Mouse (Mus musculus) forebrain, embryonic 10.5 days (tissue): ENCODE results near the gene Nudt6. TPM values are rescaled to one million over a fixed set of nuclear protein-coding genes. Genes with fewer than 3 reads are reported as not detected.

Experiments used
- DNase-seq: peaks from one replicate; pipeline ENCODE4 v3.0.0-alpha.2; 2017; ENCODE audit warnings: low spot score; ENCODE audit errors: extremely low spot score
- H3K27ac ChIP-seq: fragments of 300-500 bp; sonication (generic); 2 replicates; pipeline ENCODE4 v1.5.1; 2016; ENCODE audit warnings: mild to moderate bottlenecking
- H3K27me3 ChIP-seq: fragments of 300-500 bp; sonication (generic); 2 replicates; pipeline ENCODE4 v1.6.1; 2016; ENCODE audit warnings: mild to moderate bottlenecking; ENCODE audit not compliant: poor library complexity, severe bottlenecking
- H3K36me3 ChIP-seq: fragments of 300-500 bp; sonication (generic); replicated peaks from 2 replicates; pipeline ENCODE4 v1.6.1; 2016; ENCODE audit warnings: mild to moderate bottlenecking, moderate library complexity
- H3K4me1 ChIP-seq: fragments of 300-500 bp; sonication (generic); 2 replicates; pipeline ENCODE4 v1.6.1; 2016
- H3K4me3 ChIP-seq: fragments of 300-500 bp; sonication (generic); 2 replicates; pipeline ENCODE4 v1.5.1; 2016; ENCODE audit warnings: mild to moderate bottlenecking, moderate library complexity
- H3K9me3 ChIP-seq: fragments of 300-500 bp; sonication (generic); 2 replicates; pipeline ENCODE4 v1.6.1; 2016; ENCODE audit warnings: mild to moderate bottlenecking, moderate library complexity
- WGBS: fragments of 180-500 bp; shearing (Covaris S2); methylation state at CpG from one replicate; pipeline ENCODE4 v1.1.7; 2016; 5-methylcytosine and 5-hydroxymethylcytosine counted together
- polyA plus RNA-seq: library from polyadenylated mRNA; unstranded; fragments of >200 nt; fragmentation: Nextera tagmentation; extraction: Ambion mirVana; gene quantifications from 2 replicates; pipeline ENCODE4 v1.2.1, GENCODE M21; 2016

Gene Nudt6
- polyA plus RNA-seq, 1 experiment from 2014 or later = 4.5 TPM

DNA sequence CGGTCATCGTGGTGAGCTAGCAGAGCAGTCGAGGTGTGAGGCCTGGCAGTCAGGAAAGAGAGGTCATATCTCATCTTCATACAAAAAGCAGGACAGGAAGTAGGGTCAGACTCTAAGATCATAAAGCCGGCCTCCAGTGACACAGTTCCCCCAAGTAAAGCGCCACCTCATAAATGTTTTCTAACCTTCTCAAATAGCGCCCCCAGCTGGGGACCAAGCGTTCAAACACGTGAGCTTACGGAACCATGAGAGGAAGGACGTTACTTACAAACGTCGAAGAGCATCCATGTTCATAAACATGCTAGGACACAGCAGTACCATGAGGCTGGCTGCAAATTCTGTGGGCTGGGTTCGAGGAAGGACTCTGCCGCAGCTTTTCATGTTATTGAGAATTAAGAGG is 40.8 kb downstream of the Nudt6 start:
- WGBS = 86% methylated on average over 14 of the region's 14 CpGs
- no peaks in the 10 kb centered on the region for H3K27me3 ChIP-seq
- H3K4me3 ChIP-seq = no peak overlapping the region
- no peaks in the 10 kb centered on the region for H3K9me3 ChIP-seq
- peaks cover 4% of the 10 kb centered on the region for H3K4me1 ChIP-seq
- H3K36me3 ChIP-seq = no peaks in the 10 kb centered on the region
- no peak overlapping the region for H3K27ac ChIP-seq
- DNase-seq = no peak

DNA sequence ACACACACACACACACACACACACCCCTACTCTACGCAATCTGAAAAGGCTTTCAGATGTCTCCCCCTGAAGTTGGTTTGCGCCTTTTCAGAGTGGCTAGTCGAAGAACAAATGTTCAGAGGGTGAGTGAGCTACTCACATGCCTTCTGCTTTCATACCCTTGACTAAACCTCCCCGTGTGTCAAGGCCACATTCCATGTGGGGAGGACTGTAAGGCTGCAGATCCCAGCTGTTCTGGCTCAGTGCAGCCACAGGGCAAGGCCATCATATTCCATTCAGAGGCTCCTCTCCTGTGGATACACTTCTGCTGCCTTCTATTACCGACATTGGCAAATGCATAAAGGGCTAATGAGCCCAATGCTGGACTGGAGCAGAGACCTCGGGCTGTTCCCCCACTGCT is 41.6 kb downstream of the Nudt6 start:
- Histone ChIP-seq H3K27ac (no peak overlapping the region), H3K9me3 (no peaks in the 10 kb centered on the region), H3K4me1 (peaks cover 4% of the 10 kb centered on the region), H3K4me3 (no peak overlapping the region), H3K27me3 (no peaks in the 10 kb centered on the region), H3K36me3 (no peaks in the 10 kb centered on the region)
- WGBS = 95% methylated on average over 6 of the region's 6 CpGs
- no peak for DNase-seq

DNA sequence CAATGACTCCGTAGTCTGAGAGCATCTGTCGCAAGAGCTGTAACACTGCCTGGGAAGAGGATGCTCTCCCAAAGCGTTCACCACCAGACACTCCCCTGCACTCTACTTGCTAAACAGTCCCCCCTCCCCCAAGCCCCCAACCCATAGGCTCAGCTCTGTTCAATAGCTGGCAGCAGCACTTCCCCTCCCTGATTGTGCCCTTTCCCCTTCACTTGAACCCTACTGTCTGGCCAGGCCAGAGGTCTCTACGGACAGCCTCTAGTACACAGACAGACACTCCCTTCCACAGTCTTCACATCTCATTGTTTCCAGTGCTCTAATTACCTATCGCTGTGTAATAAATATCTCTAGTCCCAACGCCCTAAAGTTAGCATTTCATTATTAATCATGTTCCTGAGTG is 42.1 kb downstream of the Nudt6 start:
- no peak overlapping the region for H3K27ac ChIP-seq
- WGBS = 83% methylated on average over 6 of the region's 6 CpGs

DNA sequence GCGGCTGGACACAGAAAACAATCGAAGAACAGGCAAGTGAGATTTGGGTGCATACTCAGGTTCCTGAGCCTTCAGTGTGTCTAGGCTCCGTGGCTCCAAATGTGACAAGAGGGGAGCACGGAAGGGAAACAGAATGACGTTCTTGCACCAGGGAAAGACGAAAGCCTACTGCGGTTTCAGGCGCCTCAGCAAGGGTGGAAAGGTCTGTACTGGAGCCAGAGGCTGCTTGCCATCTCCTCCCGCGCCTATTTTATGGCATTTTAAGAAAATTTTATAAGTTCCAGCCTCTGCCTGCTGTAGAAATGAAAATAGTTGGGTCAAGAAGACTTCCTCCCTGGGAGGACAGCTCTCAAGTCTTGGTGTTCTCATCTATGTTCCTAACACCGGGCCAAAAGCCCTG is 46.3 kb downstream of the Nudt6 start:
- H3K4me3 ChIP-seq = no peak overlapping the region
- peaks cover 4% of the 10 kb centered on the region for H3K4me1 ChIP-seq
- no peak overlapping the region for H3K27ac ChIP-seq
- no peaks in the 10 kb centered on the region for H3K36me3 ChIP-seq
- no peak for DNase-seq
- 92% methylated on average over 11 of the region's 11 CpGs for WGBS
- no peaks in the 10 kb centered on the region for H3K27me3 ChIP-seq
- no peaks in the 10 kb centered on the region for H3K9me3 ChIP-seq

More for the DNA sequence above, 42.1 kb downstream of the Nudt6 start:
- Histone ChIP-seq H3K27me3 (no peaks in the 10 kb centered on the region), H3K9me3 (no peaks in the 10 kb centered on the region), H3K36me3 (no peaks in the 10 kb centered on the region), H3K4me3 (no peak overlapping the region), H3K4me1 (peaks cover 4% of the 10 kb centered on the region)
- no peak for DNase-seq

DNA sequence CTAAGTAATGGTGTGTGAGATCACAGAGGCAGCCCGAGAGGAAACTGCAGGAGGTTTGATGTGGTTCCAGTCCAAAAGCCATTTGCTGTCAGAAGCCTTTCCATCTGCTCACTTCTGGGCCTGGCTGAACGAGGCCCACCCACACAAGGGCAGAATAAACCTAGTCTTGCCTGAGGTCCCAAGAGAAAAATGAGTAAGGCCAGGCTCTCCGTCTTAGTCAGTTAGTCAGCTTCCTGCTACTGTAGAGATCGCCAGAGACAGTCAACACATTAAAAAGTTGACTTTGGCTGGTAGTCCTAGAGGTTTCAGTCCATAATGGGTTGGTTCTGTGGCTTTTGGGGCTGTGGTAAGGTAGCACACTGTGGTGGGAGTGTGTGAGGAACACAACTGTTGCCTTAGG is 49.6 kb downstream of the Nudt6 start:
- no peak overlapping the region for H3K4me3 ChIP-seq
- no peaks in the 10 kb centered on the region for H3K4me1 ChIP-seq
- H3K27ac ChIP-seq = no peak overlapping the region
- no peak for DNase-seq
- no peaks in the 10 kb centered on the region for H3K27me3 ChIP-seq
- WGBS = 85% methylated on average over 4 of the region's 4 CpGs
- H3K36me3 ChIP-seq = no peaks in the 10 kb centered on the region
- H3K9me3 ChIP-seq = no peaks in the 10 kb centered on the region

DNA sequence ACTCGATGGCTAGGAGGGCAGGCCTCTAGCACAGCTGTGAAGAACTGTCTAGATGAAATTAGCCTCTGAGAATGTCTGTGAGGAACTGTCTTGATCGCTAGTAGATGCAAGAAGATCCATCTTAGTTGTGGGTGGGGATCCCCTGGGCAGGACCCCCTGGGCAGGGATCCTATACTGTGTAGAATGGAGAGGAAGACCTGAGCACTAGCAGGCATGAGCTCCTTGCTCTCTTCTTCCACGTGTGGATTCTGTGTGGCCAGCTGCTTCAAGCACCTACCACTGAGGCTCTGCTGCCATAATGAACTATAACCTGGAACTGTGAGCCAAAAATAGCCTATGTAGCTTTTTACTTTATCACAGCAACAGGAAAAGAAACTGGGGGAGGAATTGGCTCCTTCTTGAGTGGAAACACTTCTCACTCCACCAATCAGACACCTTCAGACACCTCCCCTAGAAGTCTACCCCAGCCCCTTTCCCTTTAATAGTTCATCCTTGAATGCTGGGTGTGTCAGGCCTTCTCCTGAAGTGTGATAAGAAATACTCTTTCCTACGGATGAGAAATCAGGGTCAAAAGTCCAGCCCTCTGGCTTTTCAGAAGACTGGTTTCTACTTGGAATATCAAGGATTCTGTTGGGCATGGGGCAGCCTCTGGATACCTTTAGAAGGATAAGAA is 53.5 kb downstream of the Nudt6 start:
- Histone ChIP-seq H3K9me3 (no peaks in the 10 kb centered on the region), H3K27ac (no peak overlapping the region), H3K36me3 (no peaks in the 10 kb centered on the region), H3K4me3 (no peak overlapping the region), H3K4me1 (no peaks in the 10 kb centered on the region), H3K27me3 (no peaks in the 10 kb centered on the region)
- DNase-seq = no peak
- WGBS = 59% methylated on average over 4 of the region's 4 CpGs

DNA sequence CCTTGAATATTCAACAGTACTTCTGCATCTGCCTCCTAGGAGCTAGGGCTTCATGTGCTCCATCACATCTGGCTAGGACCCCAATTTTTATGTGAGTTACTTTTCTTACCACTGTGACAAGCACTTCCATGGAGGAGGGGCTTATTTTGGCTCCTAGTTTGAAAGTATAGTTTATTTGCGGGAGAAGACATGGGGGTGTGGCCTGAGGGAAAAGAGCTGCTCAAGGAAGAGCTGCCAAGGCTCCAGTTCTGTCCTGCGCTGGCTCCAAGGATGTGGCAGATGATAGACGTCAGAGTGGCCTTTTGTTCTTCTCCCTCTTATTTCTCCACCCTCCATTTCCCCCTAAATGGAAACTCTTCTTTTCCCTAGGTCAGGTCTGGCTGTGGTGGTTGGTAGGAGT is 54.0 kb downstream of the Nudt6 start:
- WGBS = 62% methylated on average over 3 of the region's 3 CpGs
- H3K27me3 ChIP-seq = no peaks in the 10 kb centered on the region
- H3K36me3 ChIP-seq = no peaks in the 10 kb centered on the region
- H3K4me3 ChIP-seq = no peak overlapping the region
- H3K27ac ChIP-seq = no peak overlapping the region
- H3K9me3 ChIP-seq = no peaks in the 10 kb centered on the region
- no peaks in the 10 kb centered on the region for H3K4me1 ChIP-seq
- DNase-seq = no peak

DNA sequence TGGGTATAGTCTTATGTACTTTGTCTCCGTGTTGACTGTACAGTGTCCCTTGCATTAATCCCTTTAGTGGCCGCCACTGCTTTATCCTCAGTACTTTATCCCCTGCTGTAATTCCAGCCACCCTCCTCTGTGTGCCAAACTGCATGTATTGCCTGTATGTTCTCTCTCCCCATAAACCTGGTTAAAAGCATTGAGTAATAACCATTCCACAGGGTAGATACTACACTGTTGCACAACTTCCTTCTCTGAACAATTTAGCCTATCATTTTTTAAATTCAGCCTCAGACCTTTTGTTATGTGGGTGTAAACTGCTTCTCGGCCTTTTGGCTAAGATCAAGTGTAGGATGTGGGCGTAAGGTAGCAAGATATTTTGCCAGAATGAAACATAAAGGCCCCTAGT is 54.9 kb downstream of the Nudt6 start:
- DNase-seq = no peak
- Histone ChIP-seq H3K27me3 (no peaks in the 10 kb centered on the region), H3K4me1 (no peaks in the 10 kb centered on the region), H3K4me3 (no peak overlapping the region), H3K9me3 (no peaks in the 10 kb centered on the region), H3K36me3 (no peaks in the 10 kb centered on the region), H3K27ac (no peak overlapping the region)
- 83% methylated on average over 4 of the region's 4 CpGs for WGBS

DNA sequence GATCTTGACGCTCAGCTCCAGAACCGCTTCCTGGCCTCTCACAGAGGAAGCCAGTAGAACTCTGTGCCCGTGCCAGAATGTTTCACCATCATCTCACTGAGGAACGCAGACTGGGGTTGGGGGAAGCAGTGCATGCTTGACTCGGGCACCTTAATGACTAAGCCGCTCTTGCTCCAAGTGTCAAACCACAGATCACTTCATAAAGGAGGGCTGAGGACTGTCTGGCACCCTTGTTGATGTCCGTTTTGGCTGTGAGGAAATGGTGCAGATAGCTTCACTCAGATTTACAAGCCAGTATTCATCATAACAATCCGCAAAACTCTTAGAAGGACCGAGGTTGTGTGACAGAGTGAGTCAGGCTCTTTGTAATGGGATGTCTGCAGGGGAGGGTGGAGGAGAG is 59.3 kb downstream of the Nudt6 start:
- WGBS = 89% methylated on average over 9 of the region's 9 CpGs

More for the DNA sequence above, 59.3 kb downstream of the Nudt6 start:
- Histone ChIP-seq H3K36me3 (no peaks in the 10 kb centered on the region), H3K27ac (no peak overlapping the region), H3K4me1 (no peaks in the 10 kb centered on the region), H3K27me3 (no peaks in the 10 kb centered on the region), H3K4me3 (no peak overlapping the region), H3K9me3 (no peaks in the 10 kb centered on the region)
- DNase-seq = no peak

Other genes with a start within 250 kb of the Nudt6 start
- not detected in 2 replicates for gene Il21, start 187.6 kb downstream of the Nudt6 start, polyA plus RNA-seq
- gene Bbs12, start 107.7 kb downstream of the Nudt6 start, polyA plus RNA-seq = 9.8 and 10.2 TPM in 2 replicates
- gene Cetn4, start 107.5 kb downstream of the Nudt6 start, polyA plus RNA-seq = 2.4 and 2.7 TPM in 2 replicates
- gene Fgf2, start 71.9 kb downstream of the Nudt6 start, polyA plus RNA-seq = 0.36 and 0.80 TPM in 2 replicates
- gene Spata5, start 315 bp downstream of the Nudt6 start, polyA plus RNA-seq = 56.2 and 56.4 TPM in 2 replicates
- gene Spry1, start 219.7 kb upstream of the Nudt6 start, polyA plus RNA-seq = 21.6 and 29.1 TPM in 2 replicates